Mouse (Mus musculus): ENCODE data around the gene Jph4. TPM values are rescaled to one million over a fixed set of nuclear protein-coding genes. Genes with fewer than 3 reads are reported as not detected.

The Jph4 gene
- polyA plus RNA-seq, 2 experiments, result 0.04 TPM; not detected in 1

GRCm38 (mm10) chr14:55135676-55136075 is 18.9 kb upstream of the Jph4 start:
- DNase-seq (ENCODE audit: low read depth in 3 of 3, low spot score in 3 of 3) (no peak), ATAC-seq (ENCODE audit: insufficient read depth) (no peak)
- Histone ChIP-seq H3K9me3 (ENCODE audit: control insufficient read depth, low read length) (no peaks in the 10 kb centered on the region), H3K4me3 (ENCODE audit: insufficient read depth in 1 of 2, low read depth in 2 of 2, low read length in 2 of 2) (no peak overlapping the region), H3K4me1 (replicated peaks; ENCODE audit: control insufficient read depth in 2 of 2, insufficient read depth in 2 of 2, low read length in 1 of 2) (no peaks in the 10 kb centered on the region), H3K36me3 (replicated peaks; ENCODE audit: control insufficient read depth, insufficient read depth, low read depth) (no peaks in the 10 kb centered on the region), H3K4me2 (ENCODE audit: low read depth) (no peak overlapping the region), H3K9ac (replicated peaks) (no peak overlapping the region), H3K27ac (no peak overlapping the region), H3K27me3 (ENCODE audit: control insufficient read depth, insufficient read depth, low read length) (no peaks in the 10 kb centered on the region)
- TF ChIP-seq EP300 (IDR thresholded peaks at IDR 0.05; ENCODE audit: low read depth) (no peak), CTCF (IDR thresholded peaks at IDR 0.05; ENCODE audit: low read depth) (no peak)
- WGBS (ENCODE audit: insufficient replicate concordance), result 63% methylated on average over 8 of the region's 8 CpGs

- no peaks in the 10 kb centered on the region for H3K9me3 ChIP-seq (ENCODE audit: control insufficient read depth, low read length)
- no peaks in the 10 kb centered on the region for H3K27me3 ChIP-seq (ENCODE audit: control insufficient read depth, insufficient read depth, low read length)
- H3K4me2 ChIP-seq (ENCODE audit: low read depth), result no peak overlapping the region
- H3K4me3 ChIP-seq (ENCODE audit: insufficient read depth in 1 of 2, low read depth in 2 of 2, low read length in 2 of 2), result no peak overlapping the region
- WGBS (ENCODE audit: insufficient replicate concordance), result 72% methylated on average over 7 of the region's 7 CpGs
- H3K4me1 ChIP-seq (replicated peaks; ENCODE audit: control insufficient read depth in 2 of 2, insufficient read depth in 2 of 2, low read length in 1 of 2), result no peaks in the 10 kb centered on the region; a peak in 1 of 4 replicates
- no peak for ATAC-seq (ENCODE audit: insufficient read depth)
- no peak for DNase-seq (ENCODE audit: low read depth in 3 of 3, low spot score in 3 of 3)
- TF ChIP-seq CTCF (IDR thresholded peaks at IDR 0.05; ENCODE audit: low read depth), result no peak
- TF ChIP-seq EP300 (IDR thresholded peaks at IDR 0.05; ENCODE audit: low read depth), result no peak
- no peaks in the 10 kb centered on the region for H3K36me3 ChIP-seq (replicated peaks; ENCODE audit: control insufficient read depth, insufficient read depth, low read depth)
- no peak overlapping the region for H3K27ac ChIP-seq
- no peak overlapping the region for H3K9ac ChIP-seq (replicated peaks)
These were observed 9.8 kb upstream of the Jph4 start for GRCm38 (mm10) chr14:55126521-55126920.

GRCm38 (mm10) chr14:55125711-55126110 is 9.0 kb upstream of the Jph4 start:
- H3K27me3 ChIP-seq (ENCODE audit: control insufficient read depth, insufficient read depth, low read length), result no peaks in the 10 kb centered on the region
- no peak for TF ChIP-seq EP300 (IDR thresholded peaks at IDR 0.05; ENCODE audit: low read depth)
- no peak for TF ChIP-seq CTCF (IDR thresholded peaks at IDR 0.05; ENCODE audit: low read depth)
- no peak overlapping the region for H3K4me3 ChIP-seq (ENCODE audit: insufficient read depth in 1 of 2, low read depth in 2 of 2, low read length in 2 of 2)
- no peaks in the 10 kb centered on the region; a peak in 1 of 4 replicates for H3K4me1 ChIP-seq (replicated peaks; ENCODE audit: control insufficient read depth in 2 of 2, insufficient read depth in 2 of 2, low read length in 1 of 2)
- no peak overlapping the region for H3K9ac ChIP-seq (replicated peaks)
- no peaks in the 10 kb centered on the region for H3K36me3 ChIP-seq (replicated peaks; ENCODE audit: control insufficient read depth, insufficient read depth, low read depth)
- ATAC-seq (ENCODE audit: insufficient read depth), result no peak
- no peak for DNase-seq (ENCODE audit: low read depth in 3 of 3, low spot score in 3 of 3)
- no peaks in the 10 kb centered on the region for H3K9me3 ChIP-seq (ENCODE audit: control insufficient read depth, low read length)
- H3K27ac ChIP-seq, result no peak overlapping the region
- H3K4me2 ChIP-seq (ENCODE audit: low read depth), result no peak overlapping the region
- WGBS (ENCODE audit: insufficient replicate concordance), result 54% methylated on average over 5 of the region's 5 CpGs

- H3K4me2 ChIP-seq (ENCODE audit: low read depth), result no peak overlapping the region
- 38% methylated on average over 8 of the region's 8 CpGs for WGBS (ENCODE audit: insufficient replicate concordance)
These were observed 5.6 kb upstream of the Jph4 start for GRCm38 (mm10) chr14:55122359-55122758.

GRCm38 (mm10) chr14:55121947-55122346 is 5.2 kb upstream of the Jph4 start:
- Histone ChIP-seq H3K27ac (no peak overlapping the region), H3K9me3 (ENCODE audit: control insufficient read depth, low read length) (no peaks in the 10 kb centered on the region), H3K36me3 (replicated peaks; ENCODE audit: control insufficient read depth, insufficient read depth, low read depth) (no peaks in the 10 kb centered on the region), H3K9ac (replicated peaks) (no peak overlapping the region), H3K27me3 (ENCODE audit: control insufficient read depth, insufficient read depth, low read length) (peaks cover 7% of the 10 kb centered on the region), H3K4me2 (ENCODE audit: low read depth) (no peak overlapping the region), H3K4me3 (ENCODE audit: insufficient read depth in 1 of 2, low read depth in 2 of 2, low read length in 2 of 2) (no peak overlapping the region), H3K4me1 (replicated peaks; ENCODE audit: control insufficient read depth in 2 of 2, insufficient read depth in 2 of 2, low read length in 1 of 2) (no peaks in the 10 kb centered on the region; a peak in 1 of 4 replicates)
- WGBS (ENCODE audit: insufficient replicate concordance), result 6% methylated on average over 5 of the region's 5 CpGs
- TF ChIP-seq EP300 (IDR thresholded peaks at IDR 0.05; ENCODE audit: low read depth) (no peak), CTCF (IDR thresholded peaks at IDR 0.05; ENCODE audit: low read depth) (peak; percentile 74)
- DNase-seq (ENCODE audit: low read depth in 3 of 3, low spot score in 3 of 3), result peak in 1 of 3 experiments; percentile 20
- no peak for ATAC-seq (ENCODE audit: insufficient read depth)

More at GRCm38 (mm10) chr14:55122359-55122758, 5.6 kb upstream of the Jph4 start:
- no peak for ATAC-seq (ENCODE audit: insufficient read depth)
- TF ChIP-seq EP300 (IDR thresholded peaks at IDR 0.05; ENCODE audit: low read depth), result no peak
- no peak for TF ChIP-seq CTCF (IDR thresholded peaks at IDR 0.05; ENCODE audit: low read depth)
- no peak for DNase-seq (ENCODE audit: low read depth in 3 of 3, low spot score in 3 of 3)
- Histone ChIP-seq H3K36me3 (replicated peaks; ENCODE audit: control insufficient read depth, insufficient read depth, low read depth) (no peaks in the 10 kb centered on the region), H3K9me3 (ENCODE audit: control insufficient read depth, low read length) (no peaks in the 10 kb centered on the region), H3K9ac (replicated peaks) (no peak overlapping the region), H3K27ac (no peak overlapping the region), H3K4me1 (replicated peaks; ENCODE audit: control insufficient read depth in 2 of 2, insufficient read depth in 2 of 2, low read length in 1 of 2) (no peaks in the 10 kb centered on the region; a peak in 1 of 4 replicates), H3K27me3 (ENCODE audit: control insufficient read depth, insufficient read depth, low read length) (peaks cover 3% of the 10 kb centered on the region), H3K4me3 (ENCODE audit: insufficient read depth in 1 of 2, low read depth in 2 of 2, low read length in 2 of 2) (no peak overlapping the region)
